Mouse (Mus musculus) adrenal gland, adult 18-20 months (tissue): ENCODE results near the gene Cnih3. TPM values are rescaled to one million over a fixed set of nuclear protein-coding genes. Genes with fewer than 3 reads are reported as not detected.

Experiments used
- DNase-seq, 2 experiments: peaks; one replicate each; pipeline ENCODE4 v3.0.0; 2021 to 2022; ENCODE audit warnings: low spot score in 2 of 2
- total RNA-seq, 2 experiments: library from RNA; stranded (reverse); gene quantifications; 1 replicate in 1 of 2; 2 replicates in 1 of 2; pipeline ENCODE4 v1.2.3; 2021

The Cnih3 gene
- total RNA-seq, 2 experiments from 2014 or later, result not detected

- DNase-seq, result no peak
Measured at GRCm38 (mm10) chr1:181399179-181399578, 46.8 kb downstream of the Cnih3 start.

- DNase-seq, result no peak
Measured at GRCm38 (mm10) chr1:181403056-181403455, 50.6 kb downstream of the Cnih3 start.

- no peak for DNase-seq
Measured at GRCm38 (mm10) chr1:181407281-181407680, 54.9 kb downstream of the Cnih3 start.

- no peak for DNase-seq
Measured at GRCm38 (mm10) chr1:181408086-181408975, 55.9 kb downstream of the Cnih3 start.

- no peak for DNase-seq
Measured at GRCm38 (mm10) chr1:181409693-181410092, 57.3 kb downstream of the Cnih3 start.

GRCm38 (mm10) chr1:181410647-181411254 is 58.3 kb downstream of the Cnih3 start:
- DNase-seq, result no peak

- no peak for DNase-seq
Measured at GRCm38 (mm10) chr1:181414985-181415384, 62.6 kb downstream of the Cnih3 start.

GRCm38 (mm10) chr1:181416841-181417240 is 64.4 kb downstream of the Cnih3 start:
- DNase-seq, result no peak

GRCm38 (mm10) chr1:181417937-181418523 is 65.6 kb downstream of the Cnih3 start:
- no peak for DNase-seq

- DNase-seq, result no peak
Measured at GRCm38 (mm10) chr1:181420080-181420536, 67.7 kb downstream of the Cnih3 start.

- DNase-seq, result no peak
Measured at GRCm38 (mm10) chr1:181422796-181423195, 70.4 kb downstream of the Cnih3 start.

GRCm38 (mm10) chr1:181424922-181425321 is 72.5 kb downstream of the Cnih3 start:
- DNase-seq, result no peak

GRCm38 (mm10) chr1:181425388-181425787 is 73.0 kb downstream of the Cnih3 start:
- DNase-seq, result peak in 1 of 2 experiments; percentile 14

GRCm38 (mm10) chr1:181426406-181426805 is 74.0 kb downstream of the Cnih3 start:
- DNase-seq, result no peak

- DNase-seq, result no peak
Measured at GRCm38 (mm10) chr1:181433263-181433662, 80.8 kb downstream of the Cnih3 start.

- no peak for DNase-seq
Measured at GRCm38 (mm10) chr1:181435414-181435813, 83.0 kb downstream of the Cnih3 start.

- DNase-seq, result no peak
Measured at GRCm38 (mm10) chr1:181440982-181441603, 88.7 kb downstream of the Cnih3 start.

GRCm38 (mm10) chr1:181441654-181442241 is 89.3 kb downstream of the Cnih3 start:
- DNase-seq, result no peak

- no peak for DNase-seq
Measured at GRCm38 (mm10) chr1:181445041-181445440, 92.6 kb downstream of the Cnih3 start.

- peak; percentile 32 to 33 for DNase-seq
Measured at GRCm38 (mm10) chr1:181445630-181446257, 93.3 kb downstream of the Cnih3 start.
